Mouse (Mus musculus) fibroblast of lung, adult 2 months (primary cell): Measurements from ENCODE around the gene Gm14419.
"Not testable (repeated sequence)": the region's sequence is repeated elsewhere in the genome, so short reads cannot be mapped to it uniquely, and the experiment has no call there.

Source experiments
- DNase-seq: peaks from one replicate; pipeline ENCODE4 v3.0.0-alpha.2; 2011; ENCODE audit warnings: low read depth

Gene Gm14419

GRCm38 (mm10) chr2:177000656-177001055 lies at the start of gene Gm14419:
Gm14419 (plus strand) TSS chr2:177000956.
- not testable (repeated sequence) for DNase-seq
